Mouse (Mus musculus): ENCODE data around the gene Ubqln4.
A peak's percentile ranks its signal among the peaks of the same experiment; 100 is the strongest.
"Not testable (repeated sequence)": the region's sequence is repeated elsewhere in the genome, so short reads cannot be mapped to it uniquely, and the experiment has no call there.

Ubqln4 gene

GRCm38 (mm10) chr3:88568615-88569014 is 15.1 kb downstream of the Ubqln4 start:
- no peak for DNase-seq

- DNase-seq = no peak
Observed at GRCm38 (mm10) chr3:88569093-88569492, 15.5 kb downstream of the Ubqln4 start.

GRCm38 (mm10) chr3:88569694-88570093 is 16.1 kb downstream of the Ubqln4 start:
- DNase-seq = no peak

GRCm38 (mm10) chr3:88570341-88570740 is 16.8 kb downstream of the Ubqln4 start:
- no peak for DNase-seq

GRCm38 (mm10) chr3:88571856-88572255 is 18.3 kb downstream of the Ubqln4 start:
- no peak for DNase-seq

GRCm38 (mm10) chr3:88572835-88573234 is 19.3 kb downstream of the Ubqln4 start:
- no peak for DNase-seq

GRCm38 (mm10) chr3:88573810-88574209 is 20.3 kb downstream of the Ubqln4 start:
- DNase-seq = no peak

GRCm38 (mm10) chr3:88575540-88575939 is 22.0 kb downstream of the Ubqln4 start, which contains the start of gene Ssr2:
TSS of gene Ssr2 (plus strand) at chr3:88575876.
- DNase-seq = no peak

- not testable (repeated sequence) for DNase-seq
Observed at GRCm38 (mm10) chr3:88577846-88578245, 24.3 kb downstream of the Ubqln4 start.

GRCm38 (mm10) chr3:88578498-88579424 is 25.2 kb downstream of the Ubqln4 start:
- DNase-seq = no peak

GRCm38 (mm10) chr3:88579454-88580117 is 26.0 kb downstream of the Ubqln4 start:
- peak; percentile 73 for DNase-seq

GRCm38 (mm10) chr3:88585769-88586168 is 32.2 kb downstream of the Ubqln4 start:
- DNase-seq = no peak

GRCm38 (mm10) chr3:88586640-88587039 is 33.1 kb downstream of the Ubqln4 start:
- no peak for DNase-seq

GRCm38 (mm10) chr3:88590246-88590645 is 36.7 kb downstream of the Ubqln4 start:
- DNase-seq = no peak

- DNase-seq = no peak
Observed at GRCm38 (mm10) chr3:88591044-88591443, 37.5 kb downstream of the Ubqln4 start.

GRCm38 (mm10) chr3:88591950-88592731 is 38.6 kb downstream of the Ubqln4 start:
- no peak for DNase-seq

- no peak for DNase-seq
Observed at GRCm38 (mm10) chr3:88592942-88593576, 39.5 kb downstream of the Ubqln4 start.

GRCm38 (mm10) chr3:88593893-88594580 is 40.5 kb downstream of the Ubqln4 start:
- no peak for DNase-seq

GRCm38 (mm10) chr3:88596547-88596946 is 43.0 kb downstream of the Ubqln4 start:
- not testable (repeated sequence) for DNase-seq

- DNase-seq = no peak
Observed at GRCm38 (mm10) chr3:88602466-88602865, 48.9 kb downstream of the Ubqln4 start.

GRCm38 (mm10) chr3:88603714-88604161 is 50.2 kb downstream of the Ubqln4 start:
- no peak for DNase-seq

GRCm38 (mm10) chr3:88604863-88605262 is 51.3 kb downstream of the Ubqln4 start:
- DNase-seq = no peak

Measured in right cerebral cortex, postnatal 25 days (tissue).